Mouse (Mus musculus) hindbrain, embryonic 14.5 days (tissue): ENCODE measurements at regions not wholly inside any gene's neighbourhood (a gene's known extent, or its start where the extent isn't known, plus 50 kb on each side); places are given as distances from the start of the nearest gene placed in this dataset.

Experiments
- ATAC-seq: fragments of 200-750 bp; cut with Nextera tagmentation; 2 replicates; pipeline ENCODE4 v1.8.0; 2017; ENCODE audit warnings: moderate number of reproducible peaks, mild to moderate bottlenecking, moderate TSS enrichment, moderate library complexity; ENCODE audit not compliant: low FRiP score
- DNase-seq: peaks from one replicate; pipeline ENCODE4 v3.0.0-alpha.2; 2015; ENCODE audit warnings: low spot score
- H3K27ac ChIP-seq: fragments of 300-500 bp; sonication (generic); 2 replicates; pipeline ENCODE4 v1.5.1; 2014; ENCODE audit warnings: mild to moderate bottlenecking, moderate library complexity
- H3K27me3 ChIP-seq: fragments of 300-500 bp; sonication (generic); 2 replicates; pipeline ENCODE4 v1.6.1; 2014; ENCODE audit warnings: mild to moderate bottlenecking, low read length, mixed read lengths; ENCODE audit not compliant: control insufficient read depth, insufficient read depth
- H3K36me3 ChIP-seq: fragments of 300-500 bp; sonication (generic); replicated peaks from 2 replicates; pipeline ENCODE4 v1.6.1; 2014; ENCODE audit not compliant: control insufficient read depth, insufficient read depth
- H3K4me1 ChIP-seq: fragments of 300-500 bp; sonication (generic); replicated peaks from 2 replicates; pipeline ENCODE4 v1.6.1; 2014; ENCODE audit warnings: antibody characterized with exemption, low read length, mixed read lengths; ENCODE audit not compliant: control insufficient read depth, insufficient read depth
- H3K4me2 ChIP-seq: fragments of 300-500 bp; sonication (generic); replicated peaks from 2 replicates; pipeline ENCODE4 v1.6.1; 2014; ENCODE audit warnings: mild to moderate bottlenecking, moderate library complexity
- H3K4me3 ChIP-seq: fragments of 300-500 bp; sonication (generic); replicated peaks from 2 replicates; pipeline ENCODE4 v1.5.1; 2014; ENCODE audit warnings: mild to moderate bottlenecking, low read length
- H3K9ac ChIP-seq: fragments of 300-500 bp; sonication (generic); 2 replicates; pipeline ENCODE4 v1.6.1; 2014
- H3K9me3 ChIP-seq: fragments of 300-500 bp; sonication (generic); 2 replicates; pipeline ENCODE4 v1.6.1; 2016; ENCODE audit warnings: low read length; ENCODE audit not compliant: control insufficient read depth
- WGBS: fragments of 180-500 bp; shearing (Covaris S2); extraction: QIAGEN DNeasy Blood & Tissue Kit; methylation state at CpG from one replicate; pipeline ENCODE4 v1.1.7; 2014; 5-methylcytosine and 5-hydroxymethylcytosine counted together

GRCm38 (mm10) chr4:50291397-50291945 is 445.9 kb upstream of the Grin3a start:
- Histone ChIP-seq H3K4me1 (no peaks in the 10 kb centered on the region), H3K9ac (no peak overlapping the region), H3K4me2 (no peak overlapping the region), H3K9me3 (no peaks in the 10 kb centered on the region), H3K27ac (no peak overlapping the region), H3K4me3 (no peak overlapping the region), H3K36me3 (no peaks in the 10 kb centered on the region), H3K27me3 (no peaks in the 10 kb centered on the region)
- ATAC-seq, result peak; percentile 37; the same call in 1 of the 2 replicates
- no peak for DNase-seq
- 52% methylated on average over 3 of the region's 3 CpGs for WGBS

- Histone ChIP-seq H3K4me2 (no peak overlapping the region), H3K27ac (no peak overlapping the region), H3K4me1 (no peaks in the 10 kb centered on the region), H3K27me3 (no peaks in the 10 kb centered on the region), H3K9me3 (no peaks in the 10 kb centered on the region), H3K9ac (no peak overlapping the region), H3K36me3 (no peaks in the 10 kb centered on the region), H3K4me3 (no peak overlapping the region)
- WGBS, result 74% methylated on average over 2 of the region's 2 CpGs
- peak; percentile 60; the same call in 1 of the 2 replicates for ATAC-seq
- peak; percentile 34 for DNase-seq
Observed at GRCm38 (mm10) chr4:50286602-50287001, 441.1 kb upstream of the Grin3a start.

GRCm38 (mm10) chr4:50259012-50259601 is 413.6 kb upstream of the Grin3a start:
- Histone ChIP-seq H3K9ac (no peak overlapping the region), H3K4me2 (no peak overlapping the region), H3K27me3 (no peaks in the 10 kb centered on the region), H3K9me3 (no peaks in the 10 kb centered on the region), H3K4me1 (no peaks in the 10 kb centered on the region), H3K4me3 (no peak overlapping the region), H3K36me3 (no peaks in the 10 kb centered on the region), H3K27ac (no peak overlapping the region)
- DNase-seq (no peak), ATAC-seq (no peak)
- 70% methylated on average over 2 of the region's 2 CpGs for WGBS

GRCm38 (mm10) chr4:50242042-50242441 is 396.5 kb upstream of the Grin3a start:
- ATAC-seq (no peak), DNase-seq (no peak)
- no peaks in the 10 kb centered on the region for H3K9me3 ChIP-seq
- H3K9ac ChIP-seq, result no peak overlapping the region
- H3K4me3 ChIP-seq, result no peak overlapping the region
- H3K4me2 ChIP-seq, result no peak overlapping the region
- WGBS, result 77% methylated on average over 1 of the region's 1 CpGs
- no peaks in the 10 kb centered on the region for H3K27me3 ChIP-seq
- H3K4me1 ChIP-seq, result no peaks in the 10 kb centered on the region
- no peak overlapping the region for H3K27ac ChIP-seq
- no peaks in the 10 kb centered on the region for H3K36me3 ChIP-seq

GRCm38 (mm10) chr4:50240951-50241350 is 395.4 kb upstream of the Grin3a start:
- H3K4me3 ChIP-seq, result no peak overlapping the region
- DNase-seq (no peak), ATAC-seq (no peak)
- no peaks in the 10 kb centered on the region for H3K27me3 ChIP-seq
- WGBS, result 74% methylated on average over 2 of the region's 2 CpGs
- no peaks in the 10 kb centered on the region for H3K36me3 ChIP-seq
- no peaks in the 10 kb centered on the region for H3K9me3 ChIP-seq
- H3K27ac ChIP-seq, result no peak overlapping the region
- no peak overlapping the region for H3K9ac ChIP-seq
- no peaks in the 10 kb centered on the region for H3K4me1 ChIP-seq
- H3K4me2 ChIP-seq, result no peak overlapping the region

GRCm38 (mm10) chr4:50239386-50239785 is 393.8 kb upstream of the Grin3a start:
- H3K36me3 ChIP-seq, result no peaks in the 10 kb centered on the region
- no peak for ATAC-seq
- H3K27ac ChIP-seq, result no peak overlapping the region
- H3K9me3 ChIP-seq, result no peaks in the 10 kb centered on the region
- WGBS, result 95% methylated on average over 2 of the region's 2 CpGs
- H3K9ac ChIP-seq, result no peak overlapping the region
- no peak overlapping the region for H3K4me3 ChIP-seq
- no peak overlapping the region for H3K4me2 ChIP-seq
- no peaks in the 10 kb centered on the region for H3K27me3 ChIP-seq
- DNase-seq, result no peak
- H3K4me1 ChIP-seq, result no peaks in the 10 kb centered on the region

- H3K9ac ChIP-seq, result no peak overlapping the region
- H3K27me3 ChIP-seq, result no peaks in the 10 kb centered on the region
- H3K4me2 ChIP-seq, result no peak overlapping the region
- no peak for ATAC-seq
- H3K9me3 ChIP-seq, result no peaks in the 10 kb centered on the region
- 62% methylated on average over 3 of the region's 3 CpGs for WGBS
- no peaks in the 10 kb centered on the region for H3K4me1 ChIP-seq
- H3K27ac ChIP-seq, result no peak overlapping the region
- DNase-seq, result no peak
- no peak overlapping the region for H3K4me3 ChIP-seq
- no peaks in the 10 kb centered on the region for H3K36me3 ChIP-seq
Observed at GRCm38 (mm10) chr4:50235476-50235875, 389.9 kb upstream of the Grin3a start.

GRCm38 (mm10) chr4:50203348-50203747 is 357.8 kb upstream of the Grin3a start:
- DNase-seq (no peak), ATAC-seq (no peak)
- Histone ChIP-seq H3K4me2 (no peak overlapping the region), H3K36me3 (no peaks in the 10 kb centered on the region), H3K9ac (no peak overlapping the region), H3K27ac (no peak overlapping the region), H3K4me1 (no peaks in the 10 kb centered on the region), H3K27me3 (no peaks in the 10 kb centered on the region), H3K9me3 (no peaks in the 10 kb centered on the region), H3K4me3 (no peak overlapping the region)
- 66% methylated on average over 3 of the region's 3 CpGs for WGBS

GRCm38 (mm10) chr4:50177196-50177595 is 331.7 kb upstream of the Grin3a start:
- Histone ChIP-seq H3K9ac (no peak overlapping the region), H3K36me3 (no peaks in the 10 kb centered on the region), H3K9me3 (no peaks in the 10 kb centered on the region), H3K27me3 (no peaks in the 10 kb centered on the region), H3K4me3 (no peak overlapping the region), H3K4me2 (no peak overlapping the region), H3K4me1 (no peaks in the 10 kb centered on the region), H3K27ac (no peak overlapping the region)
- no peak for ATAC-seq
- DNase-seq, result no peak

GRCm38 (mm10) chr4:50176656-50177055 is 331.1 kb upstream of the Grin3a start:
- 89% methylated on average over 2 of the region's 2 CpGs for WGBS

More at GRCm38 (mm10) chr4:50176656-50177055, 331.1 kb upstream of the Grin3a start:
- no peak overlapping the region for H3K4me2 ChIP-seq
- no peaks in the 10 kb centered on the region for H3K4me1 ChIP-seq
- ATAC-seq (no peak), DNase-seq (no peak)
- no peaks in the 10 kb centered on the region for H3K36me3 ChIP-seq
- H3K27me3 ChIP-seq, result no peaks in the 10 kb centered on the region
- no peak overlapping the region for H3K27ac ChIP-seq
- no peak overlapping the region for H3K9ac ChIP-seq
- H3K4me3 ChIP-seq, result no peak overlapping the region
- no peaks in the 10 kb centered on the region for H3K9me3 ChIP-seq
